Mouse (Mus musculus) midbrain, embryonic 11.5 days (tissue): Measurements from ENCODE around the gene Fnbp4. TPM values are rescaled to one million over a fixed set of nuclear protein-coding genes. Genes with fewer than 3 reads are reported as not detected.

Experiments used
- polyA plus RNA-seq: library from polyadenylated mRNA; unstranded; fragments of >200 nt; fragmentation: Nextera tagmentation; extraction: Ambion mirVana; gene quantifications from 2 replicates; pipeline ENCODE4 v1.2.1, GENCODE M21; 2014

The Fnbp4 gene
- polyA plus RNA-seq, 1 experiment from 2014 or later = 102 TPM

Other genes starting within 250 kb of the Fnbp4 start
- 2.9 and 3.1 TPM in 2 replicates for gene Ptprj, start 164.7 kb upstream of the Fnbp4 start, polyA plus RNA-seq
- 55.2 and 57.0 TPM in 2 replicates for gene Nup160, start 68.2 kb upstream of the Fnbp4 start, polyA plus RNA-seq
- 0.50 and 0.85 TPM in 2 replicates for gene Agbl2, start 37.4 kb downstream of the Fnbp4 start, polyA plus RNA-seq
- 257 and 260 TPM in 2 replicates for gene Mtch2, start 101.8 kb downstream of the Fnbp4 start, polyA plus RNA-seq
- gene C1qtnf4, start 140.5 kb downstream of the Fnbp4 start, polyA plus RNA-seq = 12.3 and 13.1 TPM in 2 replicates
- gene Kbtbd4, start 159.4 kb downstream of the Fnbp4 start, polyA plus RNA-seq = 45.3 and 48.8 TPM in 2 replicates
- 200 and 204 TPM in 2 replicates for gene Ndufs3, start 159.5 kb downstream of the Fnbp4 start, polyA plus RNA-seq
- gene Celf1, start 195.0 kb downstream of the Fnbp4 start, polyA plus RNA-seq = 99.8 and 103 TPM in 2 replicates